Mouse (Mus musculus) cerebral cortex, adult 2 months (tissue): ENCODE results near the gene Zswim4.

Experiments
- WGBS: fragments of 180-500 bp; shearing (Covaris S2); methylation state at CpG from one replicate; pipeline ENCODE4 v1.1.7; 2018; 5-methylcytosine and 5-hydroxymethylcytosine counted together

The Zswim4 gene

GRCm38 (mm10) chr8:84223322-84224029 lies 13.4 kb downstream of the Zswim4 start:
- 84% methylated on average over 21 of the region's 21 CpGs for WGBS

- 74% methylated on average over 9 of the region's 9 CpGs for WGBS
These were observed 14.2 kb downstream of the Zswim4 start for GRCm38 (mm10) chr8:84222566-84223165.

- 72% methylated on average over 7 of the region's 7 CpGs for WGBS
These were observed 16.8 kb downstream of the Zswim4 start for GRCm38 (mm10) chr8:84220105-84220504.

GRCm38 (mm10) chr8:84218143-84218542 lies 18.7 kb downstream of the Zswim4 start:
- 94% methylated on average over 5 of the region's 5 CpGs for WGBS

GRCm38 (mm10) chr8:84217206-84217605 lies 19.6 kb downstream of the Zswim4 start:
- 90% methylated on average over 11 of the region's 11 CpGs for WGBS

GRCm38 (mm10) chr8:84213277-84213676 lies 23.6 kb downstream of the Zswim4 start:
- 89% methylated on average over 4 of the region's 4 CpGs for WGBS

GRCm38 (mm10) chr8:84211881-84212563 lies 24.8 kb downstream of the Zswim4 start:
- 88% methylated on average over 31 of the region's 31 CpGs for WGBS

GRCm38 (mm10) chr8:84211202-84211601 lies 25.7 kb downstream of the Zswim4 start:
- whole genome bisulfite sequencing, result 81% methylated on average over 3 of the region's 3 CpGs

- 37% methylated on average over 34 of the region's 34 CpGs for WGBS
These were observed 26.6 kb downstream of the Zswim4 start for GRCm38 (mm10) chr8:84210167-84210791.

- 41% methylated on average over 17 of the region's 17 CpGs for WGBS
These were observed 28.2 kb downstream of the Zswim4 start for GRCm38 (mm10) chr8:84208381-84209380.

GRCm38 (mm10) chr8:84207811-84208210 lies 29.0 kb downstream of the Zswim4 start:
- 40% methylated on average over 7 of the region's 7 CpGs for WGBS

GRCm38 (mm10) chr8:84206666-84207065 lies 30.2 kb downstream of the Zswim4 start:
- 92% methylated on average over 3 of the region's 3 CpGs for WGBS

- 87% methylated on average over 5 of the region's 5 CpGs for WGBS
These were observed 31.8 kb downstream of the Zswim4 start for GRCm38 (mm10) chr8:84205073-84205472.

- 53% methylated on average over 13 of the region's 13 CpGs for WGBS
These were observed 32.7 kb downstream of the Zswim4 start for GRCm38 (mm10) chr8:84203975-84204772.

- WGBS, result 10% methylated on average over 34 of the region's 34 CpGs
These were observed 33.6 kb downstream of the Zswim4 start for GRCm38 (mm10) chr8:84202938-84203917.

GRCm38 (mm10) chr8:84202466-84202865 lies 34.4 kb downstream of the Zswim4 start:
- 43% methylated on average over 9 of the region's 9 CpGs for WGBS

GRCm38 (mm10) chr8:84201545-84202245 lies 35.2 kb downstream of the Zswim4 start:
- whole genome bisulfite sequencing, result 38% methylated on average over 15 of the region's 15 CpGs
